Mouse (Mus musculus): ENCODE results near the gene Zim1. TPM values are rescaled to one million over a fixed set of nuclear protein-coding genes. Genes with fewer than 3 reads are reported as not detected.

The Zim1 gene
- total RNA-seq, 1 experiment from 2014 or later, result 5.5 TPM

DNA sequence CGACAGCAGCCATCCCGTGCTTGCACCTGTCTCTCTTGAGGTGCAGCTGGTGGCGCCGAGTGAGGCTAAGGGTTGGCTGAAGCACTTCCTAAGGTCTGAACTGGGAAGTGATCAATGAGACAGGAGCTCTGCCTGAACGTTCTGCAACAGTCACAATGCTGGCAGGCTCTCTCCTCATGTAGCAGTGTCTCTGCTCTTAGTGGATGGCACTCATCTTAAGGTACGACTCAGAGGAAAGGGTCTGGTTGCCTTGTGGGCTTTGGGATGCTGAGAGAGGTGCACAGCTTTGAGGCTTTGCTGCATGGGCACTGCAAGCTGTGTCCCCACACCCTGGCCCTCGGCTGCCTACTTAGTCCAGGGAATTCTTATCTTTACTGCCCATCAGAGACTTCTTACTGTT, 45.0 kb downstream of the Zim1 start:
- DNase-seq, result no peak

DNA sequence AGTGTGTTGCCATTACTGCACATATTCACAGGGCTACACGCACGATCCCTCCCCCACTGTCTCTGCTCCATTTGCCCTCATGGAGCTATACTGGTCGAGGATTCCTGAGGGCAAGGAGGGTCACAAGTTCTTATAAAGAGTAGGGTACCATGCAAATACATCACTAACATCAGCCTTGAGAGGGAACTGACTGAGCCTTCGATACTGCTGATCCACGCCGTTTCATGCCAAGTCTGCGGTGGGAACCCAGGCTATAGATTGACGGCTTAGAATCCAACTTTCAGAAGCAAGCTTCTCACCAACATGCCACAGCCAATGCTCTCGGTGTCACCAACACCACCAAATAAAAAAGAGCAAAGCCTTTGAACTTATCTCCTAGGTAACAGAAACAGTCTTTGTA, 45.7 kb downstream of the Zim1 start:
- no peak for DNase-seq

DNA sequence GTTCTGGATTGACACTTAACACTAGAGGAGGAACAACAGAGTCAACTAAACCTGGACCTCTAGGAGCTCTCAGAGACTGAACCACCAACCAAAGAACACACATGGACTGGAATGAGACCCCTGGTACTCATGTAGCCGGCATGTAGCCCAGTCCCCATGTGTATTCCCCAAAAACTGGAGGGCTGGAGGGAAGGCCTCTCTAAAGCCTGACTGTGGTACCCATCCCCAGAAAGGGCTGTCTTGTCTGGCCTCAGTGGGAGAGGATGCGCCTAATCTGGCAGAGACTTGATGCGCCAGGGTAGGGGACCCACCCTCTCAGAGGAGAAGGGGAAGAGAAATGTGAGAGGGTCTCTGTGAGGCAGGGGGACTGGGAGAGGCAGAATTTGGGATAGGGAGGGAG, 50.4 kb downstream of the Zim1 start:
- no peak for DNase-seq

DNA sequence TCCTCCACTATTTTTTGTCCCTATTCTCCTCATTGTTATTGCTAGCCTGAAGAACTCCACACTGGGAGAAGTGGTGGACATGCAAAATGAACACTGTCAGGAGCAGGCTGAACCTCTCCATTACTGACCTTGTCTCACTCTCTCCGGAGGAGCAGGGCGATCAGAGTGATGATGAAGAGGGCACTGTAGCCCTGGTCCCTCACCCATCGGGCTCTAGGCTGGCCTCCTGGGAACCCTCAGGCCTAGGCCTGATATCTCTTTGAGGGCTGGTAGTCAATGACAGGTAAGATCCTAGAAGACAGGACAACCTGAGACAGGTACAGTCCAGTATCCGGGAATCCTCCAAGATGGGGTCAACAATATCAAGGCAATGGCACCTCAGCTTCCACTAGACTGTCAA, 58.2 kb downstream of the Zim1 start:
- DNase-seq, result no peak

DNA sequence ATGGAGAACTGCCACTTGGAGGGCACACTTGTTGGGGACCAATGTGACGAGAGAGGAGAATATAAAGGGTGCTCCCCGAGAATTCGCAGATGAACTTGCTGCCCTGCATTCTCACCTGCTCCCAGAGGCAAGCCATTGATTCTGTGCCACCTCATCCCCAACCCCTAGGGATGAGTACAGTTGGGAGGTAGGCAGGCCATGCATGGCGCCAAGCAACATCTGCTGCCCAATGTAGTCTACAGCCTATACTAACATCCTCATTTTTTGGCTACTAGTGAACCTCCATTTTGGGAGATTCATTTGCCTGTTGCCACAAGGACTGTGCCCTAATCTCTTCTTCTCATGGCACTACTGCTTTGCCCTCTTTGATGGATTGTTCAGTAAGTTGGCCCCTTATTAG, 59.5 kb downstream of the Zim1 start:
- DNase-seq, result no peak

DNA sequence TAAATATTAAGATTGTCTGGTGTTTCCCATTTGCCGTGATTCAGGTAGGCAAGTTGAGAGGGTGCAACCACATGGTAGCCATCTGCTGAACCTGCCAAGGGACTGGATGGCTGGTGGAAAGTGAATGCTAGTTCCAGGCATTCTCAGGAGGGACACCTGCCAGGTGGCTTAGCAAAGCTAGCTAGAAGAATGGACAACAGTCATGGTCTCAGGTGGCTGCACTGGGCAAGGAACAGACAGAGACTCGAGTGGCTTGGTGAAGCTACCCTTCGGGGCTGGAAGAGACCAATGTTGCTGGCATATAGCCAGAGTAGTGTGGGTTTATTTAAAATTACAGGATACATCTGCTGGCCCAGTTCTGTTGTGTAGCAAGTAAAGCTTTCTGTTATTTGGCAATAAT, 60.4 kb downstream of the Zim1 start:
- no peak for DNase-seq

Other genes with a start within 250 kb of the Zim1 start
- not detected in 2 replicates for gene Olfr1336, start 240.3 kb downstream of the Zim1 start, total RNA-seq (2021)
- not detected in 2 replicates for gene Olfr1346, start 229.3 kb downstream of the Zim1 start, total RNA-seq (2021)
- gene Olfr5, start 209.5 kb downstream of the Zim1 start, total RNA-seq (2021), result not detected in 2 replicates
- not detected in 2 replicates for gene Olfr1347, start 196.7 kb downstream of the Zim1 start, total RNA-seq (2021)
- gene Olfr1348, start 187.7 kb downstream of the Zim1 start, total RNA-seq (2021), result not detected in 2 replicates
- gene Olfr1349, start 173.5 kb downstream of the Zim1 start, total RNA-seq (2021), result not detected in 2 replicates
- gene Olfr1350, start 131.6 kb downstream of the Zim1 start, total RNA-seq (2021), result not detected in 2 replicates
- 32.2 and 49.5 TPM in 2 replicates for gene Peg3, start 34.0 kb upstream of the Zim1 start, total RNA-seq (2021)
- 1.2 and 1.7 TPM in 2 replicates for gene Usp29, start 34.1 kb upstream of the Zim1 start, total RNA-seq (2021)